Comparison of ENCODE assay signal across 15 mouse cellular contexts in the genomic region with DNA sequence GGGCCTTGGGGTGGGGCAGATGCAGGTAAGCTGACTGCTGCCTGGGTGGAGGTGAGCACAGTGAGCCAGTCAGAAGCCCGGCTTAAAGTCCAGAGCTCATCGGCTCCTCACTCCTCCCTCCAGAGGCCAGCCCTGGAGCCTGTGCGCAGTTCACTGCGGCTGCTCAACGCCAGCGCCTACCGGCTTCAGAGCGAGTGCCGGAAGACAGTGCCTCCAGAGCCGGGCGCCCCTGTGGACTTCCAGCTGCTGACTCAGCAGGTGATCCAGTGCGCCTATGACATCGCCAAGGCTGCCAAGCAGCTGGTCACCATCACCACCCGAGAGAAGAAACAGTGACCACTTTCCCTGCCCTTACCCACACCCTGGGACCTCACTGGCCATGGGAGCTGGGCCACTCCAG. TPM values are rescaled to one million over a fixed set of nuclear protein-coding genes. Genes with fewer than 3 reads are reported as not detected.
DNase-seq lines count a peak whose midpoint lies in the region; ATAC-seq and TF ChIP-seq lines count a peak whose summit lies in the region.
"Had no signal": no experiment of that assay in that cellular context is flagged by ENCODE, and none has a peak within 500 bp of the region (broad histone marks: within the 10 kb centered on the region; RNA-seq: fewer than 3 reads in every experiment).

No protein-coding gene starts in this region.

- no peak for TF ChIP-seq CTCF in lung, adult 2 months (IDR thresholded peaks at IDR 0.05; ENCODE audit: insufficient read depth, low read length)

- no peaks in the 10 kb centered on the region for H3K79me2 ChIP-seq in myocyte (ENCODE audit: control insufficient read depth, insufficient read depth)

- no peaks in the 10 kb centered on the region for H3K9me3 ChIP-seq in forebrain, embryonic 11.5 days (ENCODE audit: control insufficient read depth, low read length)
- no peaks in the 10 kb centered on the region for H3K9me3 ChIP-seq in forebrain, embryonic 14.5 days (replicated peaks; ENCODE audit: control insufficient read depth, low read length)
- H3K9me3 ChIP-seq in intestine, embryonic 16.5 days (ENCODE audit: control insufficient read depth, low read length) = no peaks in the 10 kb centered on the region
- H3K9me3 ChIP-seq: hindbrain, embryonic 10.5 days had no signal

- H3ac ChIP-seq in myocyte (ENCODE audit: control insufficient read depth, insufficient read length) = no peak overlapping the region

- no peak for TF ChIP-seq POLR2A in lung, adult 2 months (IDR thresholded peaks at IDR 0.05; ENCODE audit: borderline replicate concordance, extremely low read depth, low read depth, low read length)
- TF ChIP-seq POLR2A in myocyte (IDR thresholded peaks at IDR 0.05; ENCODE audit: insufficient read length, low read depth) = no peak

- H3K4me2 ChIP-seq in forebrain, embryonic 11.5 days (ENCODE audit: low read depth, low read length, severe bottlenecking) = no peak overlapping the region
- H3K4me2 ChIP-seq in forebrain, embryonic 14.5 days (ENCODE audit: low read length) = no peak overlapping the region
- H3K4me2 ChIP-seq in intestine, embryonic 16.5 days (ENCODE audit: low read depth, low read length) = no peak overlapping the region
- no peak overlapping the region for H3K4me2 ChIP-seq in myocyte (ENCODE audit: low read depth)
- H3K4me2 ChIP-seq: heart, embryonic 11.5 days; midbrain, embryonic 11.5 days had no signal

- H3K4me1 ChIP-seq in forebrain, embryonic 11.5 days (replicated peaks; ENCODE audit: control insufficient read depth, insufficient read depth, low read length) = no peaks in the 10 kb centered on the region
- H3K4me1 ChIP-seq in forebrain, embryonic 14.5 days (ENCODE audit: control insufficient read depth, insufficient read depth, low read length) = peaks cover 5% of the 10 kb centered on the region; the same call in 1 of the 2 replicates
- peaks cover 21% of the 10 kb centered on the region for H3K4me1 ChIP-seq in lung, adult 2 months (ENCODE audit: control insufficient read depth, insufficient read depth, low read length)
- peaks cover 38% of the 10 kb centered on the region for H3K4me1 ChIP-seq in intestine, embryonic 16.5 days (ENCODE audit: control insufficient read depth, insufficient read depth, low read length)

- 87% methylated on average over 14 of the region's 14 CpGs for WGBS in forebrain, embryonic 11.5 days
- WGBS in forebrain, embryonic 14.5 days = 81% methylated on average over 14 of the region's 14 CpGs
- 80% methylated on average over 14 of the region's 14 CpGs for WGBS in lung, adult 2 months
- WGBS in intestine, embryonic 16.5 days = 73% methylated on average over 14 of the region's 14 CpGs

- H3K27ac ChIP-seq in forebrain, embryonic 11.5 days (ENCODE audit: low read depth, low read length) = no peak overlapping the region
- no peak overlapping the region for H3K27ac ChIP-seq in forebrain, embryonic 14.5 days (ENCODE audit: low read depth, low read length)
- H3K27ac ChIP-seq in intestine, embryonic 16.5 days (ENCODE audit: low read length) = peak overlapping the region; percentile 94
- H3K27ac ChIP-seq: hindbrain, embryonic 10.5 days had no signal

- ATAC-seq in forebrain, embryonic 11.5 days (replicated peaks; ENCODE audit: low FRiP score) = no peak
- no peak for ATAC-seq in forebrain, embryonic 14.5 days
- peak; percentile 88 for ATAC-seq in intestine, embryonic 16.5 days

- DNase-seq in forebrain, embryonic 11.5 days (ENCODE audit: low spot score) = peak; percentile 53
- DNase-seq in forebrain, embryonic 14.5 days (ENCODE audit: low spot score) = no peak
- DNase-seq in lung, adult 2 months = peak; percentile 8
- DNase-seq in lung, postnatal 14 days = no peak
- DNase-seq in layer of hippocampus, adult 18-20 months (ENCODE audit: low spot score in 2 of 2) = no peak
- DNase-seq in heart, adult 8-10 months (ENCODE audit: low spot score) = no peak
- DNase-seq: adrenal gland, adult 8-10 months had no signal

- no peaks in the 10 kb centered on the region for H3K27me3 ChIP-seq in forebrain, embryonic 11.5 days (ENCODE audit: control insufficient read depth, insufficient read depth, low read length)
- H3K27me3 ChIP-seq in forebrain, embryonic 14.5 days (replicated peaks; ENCODE audit: control insufficient read depth, insufficient read depth, low read length) = no peaks in the 10 kb centered on the region
- no peaks in the 10 kb centered on the region for H3K27me3 ChIP-seq in intestine, embryonic 16.5 days (replicated peaks; ENCODE audit: control insufficient read depth, insufficient read depth, low read length)
- no peaks in the 10 kb centered on the region for H3K27me3 ChIP-seq in myocyte (ENCODE audit: control insufficient read depth, insufficient read depth, insufficient read length)

- no peak overlapping the region for H3K4me3 ChIP-seq in forebrain, embryonic 11.5 days (ENCODE audit: low read depth, low read length)
- no peak overlapping the region for H3K4me3 ChIP-seq in forebrain, embryonic 14.5 days (ENCODE audit: low read depth, low read length)
- no peak overlapping the region for H3K4me3 ChIP-seq in lung, adult 2 months (replicated peaks; ENCODE audit: extremely low read depth, low read depth, low read length)
- H3K4me3 ChIP-seq in intestine, embryonic 16.5 days (ENCODE audit: low read length) = no peak overlapping the region
- no peak overlapping the region for H3K4me3 ChIP-seq in myocyte
- H3K4me3 ChIP-seq: hindbrain, embryonic 10.5 days had no signal

- peaks cover 3% of the 10 kb centered on the region; the same call in 1 of the 2 replicates for H3K36me3 ChIP-seq in forebrain, embryonic 11.5 days (ENCODE audit: control insufficient read depth, insufficient read depth, low read length)
- H3K36me3 ChIP-seq in forebrain, embryonic 14.5 days (ENCODE audit: control insufficient read depth, insufficient read depth, low read length) = peaks cover 64% of the 10 kb centered on the region
- peaks cover 36% of the 10 kb centered on the region for H3K36me3 ChIP-seq in intestine, embryonic 16.5 days (ENCODE audit: control insufficient read depth, insufficient read depth, low read length)
- peaks cover 22% of the 10 kb centered on the region for H3K36me3 ChIP-seq in myocyte (ENCODE audit: control insufficient read depth, insufficient read depth)

- H3K9ac ChIP-seq in forebrain, embryonic 11.5 days (ENCODE audit: low read length) = no peak overlapping the region
- no peak overlapping the region for H3K9ac ChIP-seq in forebrain, embryonic 14.5 days (ENCODE audit: low read length)
- H3K9ac ChIP-seq in intestine, embryonic 16.5 days (ENCODE audit: low read depth, low read length) = peak overlapping the region; percentile 39

TF ChIP-seq in myocyte, 11 proteins besides CTCF, POLR2A, EP300 and RAD21:
- peak; percentile 58 for TF ChIP-seq POLR2AphosphoS2 (IDR thresholded peaks at IDR 0.05; ENCODE audit: insufficient read length, low read depth)
- TF ChIP-seq REST (IDR thresholded peaks at IDR 0.05; ENCODE audit: insufficient read depth, insufficient read length) = no peak

RNA-seq across cellular contexts. Expression of a gene that starts 8.6 kb away (rescaled TPM):
- 3.3 TPM in 2 replicates for polyA plus RNA-seq in forebrain, embryonic 11.5 days (2014; fragmentation: Nextera tagmentation; extraction: Ambion mirVana)
- polyA plus RNA-seq in forebrain, embryonic 14.5 days (2014; fragmentation: Nextera tagmentation; extraction: Ambion mirVana) = 1.2 and 1.8 TPM in 2 replicates
- 3.8 and 5.9 TPM in 2 replicates for polyA plus RNA-seq in lung, adult 2 months (2012; rRNA removed)
- 4.0 and 4.7 TPM in 2 replicates for polyA plus RNA-seq in intestine, embryonic 16.5 days (2015; fragmentation: Nextera tagmentation; extraction: Ambion mirVana)
- 1.4 TPM for polyA plus RNA-seq in myocyte (2012; fragmentation: generic; extraction: Trizol)
- 1 to 10 TPM; 1.4 to 1.7 TPM for total RNA-seq in layer of hippocampus, adult 18-20 months (2021)
- total RNA-seq in heart, adult 8-10 months (2022) = 1 to 10 TPM; 1.7 to 3.2 (median 2.2) TPM

RNA-seq across cellular contexts. Expression of a gene that starts 9.5 kb away (rescaled TPM):
- 32.2 and 35.8 TPM in 2 replicates for polyA plus RNA-seq in forebrain, embryonic 11.5 days (2014; fragmentation: Nextera tagmentation; extraction: Ambion mirVana)
- polyA plus RNA-seq in forebrain, embryonic 14.5 days (2014; fragmentation: Nextera tagmentation; extraction: Ambion mirVana) = 16.3 and 16.6 TPM in 2 replicates
- polyA plus RNA-seq in lung, adult 2 months (2012; rRNA removed) = 31.8 and 41.5 TPM in 2 replicates
- polyA plus RNA-seq in intestine, embryonic 16.5 days (2015; fragmentation: Nextera tagmentation; extraction: Ambion mirVana) = 24.1 and 24.3 TPM in 2 replicates
- 23.7 TPM for polyA plus RNA-seq in myocyte (2012; fragmentation: generic; extraction: Trizol)
- total RNA-seq in layer of hippocampus, adult 18-20 months (2021) = 1 to 10 TPM; 6.7 to 7.5 TPM
- 10 to 100 TPM; 10.5 to 12.4 (median 11.4) TPM for total RNA-seq in heart, adult 8-10 months (2022)

RNA-seq across cellular contexts. Expression of a gene that starts 12.7 kb away (rescaled TPM):
- polyA plus RNA-seq in forebrain, embryonic 11.5 days (2014; fragmentation: Nextera tagmentation; extraction: Ambion mirVana) = 0.19 TPM in 1 of 2 replicates, not detected in the other
- polyA plus RNA-seq in forebrain, embryonic 14.5 days (2014; fragmentation: Nextera tagmentation; extraction: Ambion mirVana) = not detected in 2 replicates
- 0.08 TPM in 1 of 2 replicates, not detected in the other for polyA plus RNA-seq in lung, adult 2 months (2012; rRNA removed)
- 0.10 and 0.12 TPM in 2 replicates for polyA plus RNA-seq in intestine, embryonic 16.5 days (2015; fragmentation: Nextera tagmentation; extraction: Ambion mirVana)
- polyA plus RNA-seq in myocyte (2012; fragmentation: generic; extraction: Trizol) = not detected
- not detected for total RNA-seq in layer of hippocampus, adult 18-20 months (2021)
- not detected for total RNA-seq in heart, adult 8-10 months (2022)
- total RNA-seq: adrenal gland, adult 8-10 months had no signal
- polyA plus RNA-seq: intestine, embryonic 14.5 days; lung, embryonic 16.5 days; neural tube, embryonic 11.5 days had no signal

RNA-seq across cellular contexts. Expression of a gene that starts 12.9 kb away (rescaled TPM):
- polyA plus RNA-seq in forebrain, embryonic 11.5 days (2014; fragmentation: Nextera tagmentation; extraction: Ambion mirVana) = 19.2 and 21.2 TPM in 2 replicates
- polyA plus RNA-seq in forebrain, embryonic 14.5 days (2014; fragmentation: Nextera tagmentation; extraction: Ambion mirVana) = 16.3 and 18.7 TPM in 2 replicates
- polyA plus RNA-seq in lung, adult 2 months (2012; rRNA removed) = 112 TPM in 2 replicates
- 12.2 and 12.8 TPM in 2 replicates for polyA plus RNA-seq in intestine, embryonic 16.5 days (2015; fragmentation: Nextera tagmentation; extraction: Ambion mirVana)
- 53.9 TPM for polyA plus RNA-seq in myocyte (2012; fragmentation: generic; extraction: Trizol)
- 100 to 1,000 TPM; 304 to 343 TPM for total RNA-seq in layer of hippocampus, adult 18-20 months (2021)
- 10 to 100 TPM; 53.5 to 63.3 (median 57.1) TPM for total RNA-seq in heart, adult 8-10 months (2022)

RNA-seq across cellular contexts. Expression of a gene that starts 16.8 kb away (rescaled TPM):
- 19.0 and 22.0 TPM in 2 replicates for polyA plus RNA-seq in forebrain, embryonic 11.5 days (2014; fragmentation: Nextera tagmentation; extraction: Ambion mirVana)
- 25.3 and 32.7 TPM in 2 replicates for polyA plus RNA-seq in forebrain, embryonic 14.5 days (2014; fragmentation: Nextera tagmentation; extraction: Ambion mirVana)
- polyA plus RNA-seq in lung, adult 2 months (2012; rRNA removed) = 21.8 and 22.4 TPM in 2 replicates
- 1.6 and 1.7 TPM in 2 replicates for polyA plus RNA-seq in intestine, embryonic 16.5 days (2015; fragmentation: Nextera tagmentation; extraction: Ambion mirVana)
- polyA plus RNA-seq in myocyte (2012; fragmentation: generic; extraction: Trizol) = 46.0 TPM
- total RNA-seq in layer of hippocampus, adult 18-20 months (2021) = 10 to 100 TPM; 79.4 to 82.3 TPM
- total RNA-seq in heart, adult 8-10 months (2022) = 10 to 100 TPM in 2 of 4 experiments, 1 to 10 TPM in 2; 7.5 to 11.6 (median 9.9) TPM

Comparison
In these comparisons a context has a peak if more than half of its experiments do, and no peak if none do; other contexts are left out.
1. DNase-seq: peak in forebrain, embryonic 11.5 days (single experiment) and lung, adult 2 months (single experiment); none in forebrain, embryonic 14.5 days (single experiment), lung, postnatal 14 days (single experiment), layer of hippocampus, adult 18-20 months (0 of 2) and heart, adult 8-10 months (single experiment).